Mouse (Mus musculus) spleen, postnatal 4 days (tissue): ENCODE measurements around the gene Itpa.

ENCODE experiments used
- DNase-seq, 2 experiments: peaks; one replicate each; pipeline ENCODE4 v3.0.0; 2022; ENCODE audit warnings: low spot score in 2 of 2

The Itpa gene

DNA sequence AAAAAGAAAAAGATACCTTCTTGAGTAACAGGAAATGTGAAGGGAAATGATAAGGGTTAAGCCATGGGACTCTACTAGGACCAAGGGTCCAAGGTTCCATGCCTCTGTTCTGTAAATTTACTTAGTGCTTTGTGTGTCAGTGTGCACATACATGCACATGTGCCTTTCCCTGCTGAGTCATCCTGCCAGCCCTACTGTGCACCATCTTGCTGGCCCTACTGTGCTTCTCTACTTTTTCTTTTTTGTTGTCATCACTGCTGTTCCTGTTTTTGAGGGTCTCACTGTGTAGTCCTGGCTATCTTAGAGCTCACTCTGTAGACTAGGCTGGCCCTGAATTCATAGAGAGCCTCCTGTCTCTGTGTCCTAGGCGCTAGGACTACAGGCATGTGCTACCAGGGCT is 60.3 kb downstream of the Itpa start:
- no peak for DNase-seq

DNA sequence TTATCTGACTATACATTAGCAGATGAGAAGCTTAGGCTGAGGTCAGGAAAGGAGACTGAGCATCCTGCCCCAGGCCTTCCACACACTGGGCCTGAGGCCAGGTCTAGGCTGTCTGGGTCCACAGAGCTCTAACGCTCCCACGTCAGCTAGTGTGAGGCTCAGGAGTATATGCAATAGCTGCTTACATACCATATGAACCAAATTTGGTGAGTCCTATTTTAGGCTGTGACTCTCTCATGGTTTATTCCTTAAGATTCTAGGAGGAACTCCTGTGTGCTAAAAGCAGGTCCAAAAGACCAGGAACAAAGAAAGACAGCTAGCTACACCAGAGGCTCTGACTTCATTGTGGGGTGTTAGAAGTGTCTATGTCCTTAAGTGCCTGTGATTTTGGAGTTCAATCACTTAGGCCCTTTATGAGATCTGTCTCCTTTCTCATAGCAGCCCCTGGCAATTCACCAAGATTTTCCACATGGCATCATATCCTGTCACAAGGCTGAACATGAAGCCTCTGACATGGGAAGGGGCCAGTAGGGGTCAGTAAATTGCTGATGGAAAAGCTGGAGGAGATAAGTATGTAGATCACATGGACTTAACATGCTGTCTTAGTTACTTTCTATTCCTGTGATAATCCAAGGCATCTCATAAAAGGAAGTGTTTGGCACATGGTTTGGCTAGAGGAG is 61.6 kb downstream of the Itpa start:
- no peak for DNase-seq

GRCm38 (mm10) chr2:130730746-130731145 is 63.3 kb downstream of the Itpa start:
- DNase-seq = no peak
